Mouse (Mus musculus): ENCODE results near the gene Gucy2d. TPM values are rescaled to one million over a fixed set of nuclear protein-coding genes. Genes with fewer than 3 reads are reported as not detected.

The Gucy2d gene
- polyA plus RNA-seq, 1 experiment from 2014 or later = 0.05 TPM

GRCm38 (mm10) chr7:98415550-98415949 is 24.7 kb upstream of the Gucy2d start:
- Histone ChIP-seq H3K4me3 (ENCODE audit: low read depth, low read length) (no peak overlapping the region), H3K27me3 (ENCODE audit: control insufficient read depth, insufficient read depth, low read depth, low read length) (no peaks in the 10 kb centered on the region), H3K9ac (ENCODE audit: low read depth, low read length) (no peak overlapping the region), H3K4me2 (ENCODE audit: low read length) (no peak overlapping the region), H3K4me1 (ENCODE audit: control insufficient read depth, insufficient read depth, low read length) (peaks cover 2% of the 10 kb centered on the region; the same call in 1 of the 2 replicates), H3K36me3 (ENCODE audit: control insufficient read depth, insufficient read depth, low read length) (no peaks in the 10 kb centered on the region), H3K27ac (ENCODE audit: low read length) (no peak overlapping the region), H3K9me3 (replicated peaks; ENCODE audit: control insufficient read depth, low read length, poor library complexity, severe bottlenecking) (no peaks in the 10 kb centered on the region)
- no peak for ATAC-seq
- WGBS = 69% methylated on average over 3 of the region's 3 CpGs

- H3K4me2 ChIP-seq (ENCODE audit: low read length) = no peak overlapping the region
- H3K27ac ChIP-seq (ENCODE audit: low read length) = no peak overlapping the region
- H3K36me3 ChIP-seq (ENCODE audit: control insufficient read depth, insufficient read depth, low read length) = no peaks in the 10 kb centered on the region
- no peaks in the 10 kb centered on the region for H3K27me3 ChIP-seq (ENCODE audit: control insufficient read depth, insufficient read depth, low read depth, low read length)
- H3K9ac ChIP-seq (ENCODE audit: low read depth, low read length) = no peak overlapping the region
- no peaks in the 10 kb centered on the region for H3K9me3 ChIP-seq (replicated peaks; ENCODE audit: control insufficient read depth, low read length, poor library complexity, severe bottlenecking)
- WGBS = 74% methylated on average over 4 of the region's 4 CpGs
- no peak overlapping the region for H3K4me3 ChIP-seq (ENCODE audit: low read depth, low read length)
- peaks cover 2% of the 10 kb centered on the region; the same call in 1 of the 2 replicates for H3K4me1 ChIP-seq (ENCODE audit: control insufficient read depth, insufficient read depth, low read length)
- no peak for ATAC-seq
Observed at GRCm38 (mm10) chr7:98416020-98416419, 24.2 kb upstream of the Gucy2d start.

DNA sequence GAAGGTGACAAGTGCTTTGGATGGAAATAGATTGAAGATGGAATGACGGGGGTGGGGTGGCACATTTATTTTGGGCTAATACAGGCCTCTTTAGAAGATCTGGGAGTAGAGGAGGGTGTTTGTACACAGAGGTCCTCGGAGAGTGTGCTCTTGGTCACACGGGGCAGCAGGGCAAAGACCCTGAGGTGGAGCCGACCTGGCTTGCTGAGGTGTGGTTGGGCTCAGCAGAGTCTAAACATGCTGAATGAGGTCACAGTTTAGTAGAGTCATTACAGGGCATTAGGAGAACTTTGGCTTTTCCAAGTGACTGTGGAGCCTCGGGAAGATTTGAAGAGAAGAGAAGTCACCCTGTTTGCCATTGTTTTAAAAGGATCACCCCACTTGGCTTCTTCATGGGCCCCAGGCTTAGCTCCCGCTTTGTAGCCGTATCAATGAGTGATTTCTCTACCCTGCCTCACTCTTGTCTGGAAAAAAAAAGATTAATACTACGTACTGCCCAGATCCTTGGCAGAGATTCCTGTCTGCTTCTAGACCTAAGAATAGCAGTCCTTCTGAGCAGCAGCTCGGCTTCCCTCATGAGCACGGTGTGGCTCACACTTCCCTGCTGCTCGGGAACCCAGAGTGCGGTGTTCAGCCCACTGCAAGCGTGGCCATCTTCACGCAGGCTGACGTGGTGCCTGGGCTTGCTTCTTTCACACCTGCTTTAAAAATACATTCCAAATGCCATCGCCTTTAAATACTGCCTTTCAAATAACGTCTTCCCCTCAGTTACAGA is 22.0 kb upstream of the Gucy2d start:
- Histone ChIP-seq H3K4me2 (ENCODE audit: low read length) (no peak overlapping the region), H3K4me1 (ENCODE audit: control insufficient read depth, insufficient read depth, low read length) (peaks cover 2% of the 10 kb centered on the region; the same call in 1 of the 2 replicates), H3K9me3 (replicated peaks; ENCODE audit: control insufficient read depth, low read length, poor library complexity, severe bottlenecking) (no peaks in the 10 kb centered on the region), H3K27ac (ENCODE audit: low read length) (no peak overlapping the region), H3K9ac (ENCODE audit: low read depth, low read length) (no peak overlapping the region), H3K27me3 (ENCODE audit: control insufficient read depth, insufficient read depth, low read depth, low read length) (no peaks in the 10 kb centered on the region), H3K36me3 (ENCODE audit: control insufficient read depth, insufficient read depth, low read length) (no peaks in the 10 kb centered on the region), H3K4me3 (ENCODE audit: low read depth, low read length) (no peak overlapping the region)
- ATAC-seq = no peak
- WGBS = 71% methylated on average over 17 of the region's 17 CpGs

DNA sequence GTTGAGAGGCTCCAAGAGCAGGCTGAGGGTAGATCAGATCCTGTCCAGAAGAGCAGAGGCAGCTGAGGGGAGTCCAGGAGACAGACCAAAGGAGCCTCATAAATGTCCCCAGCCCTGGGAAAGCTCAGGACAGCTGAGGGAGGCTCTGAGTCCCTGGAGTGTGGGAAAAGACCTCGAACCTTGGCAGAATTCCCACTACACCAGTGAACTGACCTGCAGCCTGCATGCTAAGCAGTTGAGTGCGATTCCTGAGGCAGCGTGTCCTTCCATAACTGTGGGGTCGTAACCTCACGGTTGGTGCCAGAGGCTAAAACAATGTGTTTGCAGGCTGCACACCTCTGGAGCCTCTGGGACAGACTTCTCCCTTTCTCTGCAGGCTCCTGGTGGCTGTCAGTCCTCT is 20.9 kb upstream of the Gucy2d start:
- no peaks in the 10 kb centered on the region for H3K27me3 ChIP-seq (ENCODE audit: control insufficient read depth, insufficient read depth, low read depth, low read length)
- H3K4me2 ChIP-seq (ENCODE audit: low read length) = no peak overlapping the region
- WGBS = 41% methylated on average over 5 of the region's 5 CpGs
- H3K4me1 ChIP-seq (ENCODE audit: control insufficient read depth, insufficient read depth, low read length) = peaks cover 2% of the 10 kb centered on the region; the same call in 1 of the 2 replicates
- no peak overlapping the region for H3K9ac ChIP-seq (ENCODE audit: low read depth, low read length)
- H3K36me3 ChIP-seq (ENCODE audit: control insufficient read depth, insufficient read depth, low read length) = no peaks in the 10 kb centered on the region
- ATAC-seq = no peak
- H3K27ac ChIP-seq (ENCODE audit: low read length) = no peak overlapping the region
- no peak overlapping the region for H3K4me3 ChIP-seq (ENCODE audit: low read depth, low read length)
- no peaks in the 10 kb centered on the region for H3K9me3 ChIP-seq (replicated peaks; ENCODE audit: control insufficient read depth, low read length, poor library complexity, severe bottlenecking)

- ATAC-seq = no peak
- Histone ChIP-seq H3K4me1 (ENCODE audit: control insufficient read depth, insufficient read depth, low read length) (no peaks in the 10 kb centered on the region), H3K36me3 (ENCODE audit: control insufficient read depth, insufficient read depth, low read length) (no peaks in the 10 kb centered on the region), H3K9me3 (replicated peaks; ENCODE audit: control insufficient read depth, low read length, poor library complexity, severe bottlenecking) (no peaks in the 10 kb centered on the region), H3K9ac (ENCODE audit: low read depth, low read length) (no peak overlapping the region), H3K27me3 (ENCODE audit: control insufficient read depth, insufficient read depth, low read depth, low read length) (no peaks in the 10 kb centered on the region), H3K4me3 (ENCODE audit: low read depth, low read length) (no peak overlapping the region), H3K4me2 (ENCODE audit: low read length) (no peak overlapping the region), H3K27ac (ENCODE audit: low read length) (no peak overlapping the region)
- 72% methylated on average over 11 of the region's 11 CpGs for WGBS
Observed at GRCm38 (mm10) chr7:98423546-98423945, 16.7 kb upstream of the Gucy2d start.

DNA sequence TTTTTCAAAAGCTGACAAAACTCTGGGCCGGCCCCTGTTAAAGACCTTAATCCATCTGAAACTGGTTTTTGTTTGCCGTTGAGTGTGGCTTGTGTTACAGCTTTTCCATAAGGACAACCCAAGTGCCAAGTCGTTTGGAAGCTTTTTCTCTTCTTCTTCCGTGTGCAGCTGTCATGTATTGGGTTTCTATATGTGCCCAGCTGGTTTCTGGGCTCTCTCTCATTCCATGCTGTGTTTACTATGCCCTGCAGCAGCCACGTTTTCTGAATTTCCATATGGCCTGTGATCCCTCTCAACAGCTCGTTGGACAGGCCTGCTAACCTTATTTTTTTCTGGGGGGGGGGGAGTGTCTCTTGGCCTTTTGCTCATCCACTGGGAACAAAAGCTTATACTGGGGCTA is 15.8 kb upstream of the Gucy2d start:
- no peak for ATAC-seq
- 63% methylated on average over 6 of the region's 6 CpGs for WGBS
- H3K4me3 ChIP-seq (ENCODE audit: low read depth, low read length) = no peak overlapping the region
- H3K36me3 ChIP-seq (ENCODE audit: control insufficient read depth, insufficient read depth, low read length) = no peaks in the 10 kb centered on the region
- no peak overlapping the region for H3K27ac ChIP-seq (ENCODE audit: low read length)
- no peaks in the 10 kb centered on the region for H3K9me3 ChIP-seq (replicated peaks; ENCODE audit: control insufficient read depth, low read length, poor library complexity, severe bottlenecking)
- H3K9ac ChIP-seq (ENCODE audit: low read depth, low read length) = no peak overlapping the region
- H3K4me1 ChIP-seq (ENCODE audit: control insufficient read depth, insufficient read depth, low read length) = no peaks in the 10 kb centered on the region
- no peak overlapping the region for H3K4me2 ChIP-seq (ENCODE audit: low read length)
- H3K27me3 ChIP-seq (ENCODE audit: control insufficient read depth, insufficient read depth, low read depth, low read length) = no peaks in the 10 kb centered on the region

GRCm38 (mm10) chr7:98425551-98425950 is 14.7 kb upstream of the Gucy2d start:
- no peak overlapping the region for H3K4me3 ChIP-seq (ENCODE audit: low read depth, low read length)
- no peaks in the 10 kb centered on the region for H3K36me3 ChIP-seq (ENCODE audit: control insufficient read depth, insufficient read depth, low read length)
- WGBS = 95% methylated on average over 3 of the region's 3 CpGs
- no peaks in the 10 kb centered on the region for H3K27me3 ChIP-seq (ENCODE audit: control insufficient read depth, insufficient read depth, low read depth, low read length)
- no peak overlapping the region for H3K9ac ChIP-seq (ENCODE audit: low read depth, low read length)
- no peaks in the 10 kb centered on the region for H3K9me3 ChIP-seq (replicated peaks; ENCODE audit: control insufficient read depth, low read length, poor library complexity, severe bottlenecking)
- no peak for ATAC-seq
- H3K4me1 ChIP-seq (ENCODE audit: control insufficient read depth, insufficient read depth, low read length) = no peaks in the 10 kb centered on the region
- no peak overlapping the region for H3K4me2 ChIP-seq (ENCODE audit: low read length)
- H3K27ac ChIP-seq (ENCODE audit: low read length) = no peak overlapping the region

DNA sequence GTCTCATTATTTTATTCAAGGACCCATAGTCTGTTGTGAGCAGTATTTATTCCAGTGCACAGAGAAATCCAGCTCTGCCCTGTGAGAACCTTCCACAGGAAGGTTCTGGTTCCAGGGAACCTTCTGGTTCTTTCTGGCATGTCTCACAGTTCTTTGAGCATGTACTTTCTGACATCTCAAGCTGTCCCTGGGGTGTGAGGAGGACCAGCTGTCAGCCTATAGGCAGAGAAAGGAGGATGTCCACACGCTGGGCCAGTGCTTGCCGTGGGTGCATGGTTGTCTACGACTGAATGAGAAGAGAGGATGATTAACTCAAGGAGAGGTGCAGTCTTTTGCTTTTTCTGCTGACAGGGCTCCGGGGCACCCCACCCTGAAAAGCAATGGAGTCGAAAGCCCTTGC is 13.6 kb upstream of the Gucy2d start:
- Histone ChIP-seq H3K27me3 (ENCODE audit: control insufficient read depth, insufficient read depth, low read depth, low read length) (no peaks in the 10 kb centered on the region), H3K9me3 (replicated peaks; ENCODE audit: control insufficient read depth, low read length, poor library complexity, severe bottlenecking) (no peaks in the 10 kb centered on the region)
- no peak for ATAC-seq

DNA sequence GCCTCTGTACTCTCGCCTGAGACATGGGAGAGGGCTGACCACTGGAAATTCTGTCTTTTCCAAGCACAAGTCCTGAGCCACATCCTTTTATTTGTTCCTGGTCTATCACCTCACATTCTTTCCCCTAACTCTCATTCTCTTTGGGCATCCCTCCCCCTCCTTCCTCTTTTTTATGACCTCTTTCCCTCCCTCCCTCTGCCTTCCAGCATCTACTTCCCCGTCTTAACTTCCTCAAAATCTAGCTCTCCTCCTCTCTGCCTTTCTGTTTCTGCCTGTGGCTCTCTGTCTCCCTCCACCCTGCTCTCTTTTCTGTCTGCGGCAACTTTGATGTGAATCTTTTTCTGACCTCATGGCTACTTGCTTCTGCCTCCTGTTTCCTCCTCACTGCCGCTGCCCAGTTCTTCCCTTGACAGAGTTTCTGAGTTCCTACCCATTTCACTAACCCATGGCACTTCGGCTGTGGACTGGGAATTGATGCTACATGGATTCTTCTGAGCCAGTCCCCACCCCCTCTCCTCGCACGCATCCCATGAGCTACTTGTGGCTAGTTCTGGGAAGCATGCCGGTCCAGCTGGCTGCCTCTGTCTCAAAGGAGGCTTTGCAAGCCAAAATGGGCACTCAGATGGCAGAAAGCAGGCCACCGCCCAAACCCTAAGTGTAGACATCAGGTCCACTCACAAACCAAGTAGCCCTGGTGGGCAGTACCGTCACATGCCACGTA is 12.9 kb upstream of the Gucy2d start:
- Histone ChIP-seq H3K4me3 (ENCODE audit: low read depth, low read length) (no peak overlapping the region), H3K27me3 (ENCODE audit: control insufficient read depth, insufficient read depth, low read depth, low read length) (no peaks in the 10 kb centered on the region), H3K9ac (ENCODE audit: low read depth, low read length) (no peak overlapping the region), H3K36me3 (ENCODE audit: control insufficient read depth, insufficient read depth, low read length) (no peaks in the 10 kb centered on the region), H3K4me1 (ENCODE audit: control insufficient read depth, insufficient read depth, low read length) (no peaks in the 10 kb centered on the region), H3K27ac (ENCODE audit: low read length) (no peak overlapping the region), H3K4me2 (ENCODE audit: low read length) (no peak overlapping the region), H3K9me3 (replicated peaks; ENCODE audit: control insufficient read depth, low read length, poor library complexity, severe bottlenecking) (no peaks in the 10 kb centered on the region)
- no peak for ATAC-seq
- 87% methylated on average over 11 of the region's 11 CpGs for WGBS

More for the DNA sequence above, 13.6 kb upstream of the Gucy2d start:
- Histone ChIP-seq H3K4me1 (ENCODE audit: control insufficient read depth, insufficient read depth, low read length) (no peaks in the 10 kb centered on the region), H3K9ac (ENCODE audit: low read depth, low read length) (no peak overlapping the region), H3K27ac (ENCODE audit: low read length) (no peak overlapping the region), H3K36me3 (ENCODE audit: control insufficient read depth, insufficient read depth, low read length) (no peaks in the 10 kb centered on the region), H3K4me3 (ENCODE audit: low read depth, low read length) (no peak overlapping the region), H3K4me2 (ENCODE audit: low read length) (no peak overlapping the region)
- WGBS = 83% methylated on average over 5 of the region's 5 CpGs
